Mouse (Mus musculus): ENCODE results near the gene Samd13. TPM values are rescaled to one million over a fixed set of nuclear protein-coding genes. Genes with fewer than 3 reads are reported as not detected.

Samd13 gene
- polyA plus RNA-seq, 1 experiment from 2014 or later, result 0.47 TPM

GRCm38 (mm10) chr3:146617946-146618345 lies 67.4 kb downstream of the Samd13 start:
- Histone ChIP-seq H3K27me3 (replicated peaks; ENCODE audit: control insufficient read depth, insufficient read depth, low read length) (no peaks in the 10 kb centered on the region), H3K9me3 (ENCODE audit: control insufficient read depth, low read length) (no peaks in the 10 kb centered on the region), H3K27ac (ENCODE audit: low read depth, low read length) (no peak overlapping the region), H3K4me1 (replicated peaks; ENCODE audit: control insufficient read depth, insufficient read depth, low read length) (no peaks in the 10 kb centered on the region), H3K9ac (ENCODE audit: low read depth, low read length) (no peak overlapping the region), H3K4me3 (ENCODE audit: low read depth, low read length) (no peak overlapping the region), H3K36me3 (ENCODE audit: control insufficient read depth, insufficient read depth, low read length) (no peaks in the 10 kb centered on the region), H3K4me2 (no peak overlapping the region)
- DNase-seq (ENCODE audit: low spot score), result no peak
- ATAC-seq (replicated peaks; ENCODE audit: low FRiP score), result peak; percentile 60; the same call in 1 of the 2 replicates

- H3K4me1 ChIP-seq (replicated peaks; ENCODE audit: control insufficient read depth, insufficient read depth, low read length), result no peaks in the 10 kb centered on the region
- H3K36me3 ChIP-seq (ENCODE audit: control insufficient read depth, insufficient read depth, low read length), result no peaks in the 10 kb centered on the region
- WGBS, result 70% methylated on average over 5 of the region's 5 CpGs
- H3K27me3 ChIP-seq (replicated peaks; ENCODE audit: control insufficient read depth, insufficient read depth, low read length), result no peaks in the 10 kb centered on the region
- no peak overlapping the region for H3K4me3 ChIP-seq (ENCODE audit: low read depth, low read length)
- H3K27ac ChIP-seq (ENCODE audit: low read depth, low read length), result no peak overlapping the region
- H3K9ac ChIP-seq (ENCODE audit: low read depth, low read length), result no peak overlapping the region
- ATAC-seq (replicated peaks; ENCODE audit: low FRiP score), result no peak
- H3K9me3 ChIP-seq (ENCODE audit: control insufficient read depth, low read length), result no peaks in the 10 kb centered on the region
- DNase-seq (ENCODE audit: low spot score), result no peak
- no peak overlapping the region for H3K4me2 ChIP-seq
Observed at GRCm38 (mm10) chr3:146616533-146617283, 68.7 kb downstream of the Samd13 start.

GRCm38 (mm10) chr3:146615496-146615895 lies 69.9 kb downstream of the Samd13 start, which contains the start of gene Dnase2b:
Gene Dnase2b (minus strand): TSS chr3:146615596.
- Histone ChIP-seq H3K4me3 (ENCODE audit: low read depth, low read length) (no peak within 1 kb of the TSS), H3K4me1 (replicated peaks; ENCODE audit: control insufficient read depth, insufficient read depth, low read length) (no peaks in the 10 kb centered on the region)

GRCm38 (mm10) chr3:146611821-146612220 lies 73.6 kb downstream of the Samd13 start:
- no peak for ATAC-seq (replicated peaks; ENCODE audit: low FRiP score)
- DNase-seq (ENCODE audit: low spot score), result no peak
- WGBS, result 71% methylated on average over 4 of the region's 4 CpGs

More at GRCm38 (mm10) chr3:146615496-146615895, 69.9 kb downstream of the Samd13 start, which contains the start of gene Dnase2b:
- no peak for DNase-seq (ENCODE audit: low spot score)
- H3K27ac ChIP-seq (ENCODE audit: low read depth, low read length), result no peak within 1 kb of the TSS
- no peak for ATAC-seq (replicated peaks; ENCODE audit: low FRiP score)
- no peak within 1 kb of the TSS for H3K4me2 ChIP-seq
- no peaks in the 10 kb centered on the region for H3K36me3 ChIP-seq (ENCODE audit: control insufficient read depth, insufficient read depth, low read length)
- no peaks in the 10 kb centered on the region for H3K9me3 ChIP-seq (ENCODE audit: control insufficient read depth, low read length)
- H3K27me3 ChIP-seq (replicated peaks; ENCODE audit: control insufficient read depth, insufficient read depth, low read length), result no peaks in the 10 kb centered on the region
- WGBS, result 62% methylated on average over 4 of the region's 4 CpGs
- H3K9ac ChIP-seq (ENCODE audit: low read depth, low read length), result no peak within 1 kb of the TSS

GRCm38 (mm10) chr3:146611261-146611660 lies 74.1 kb downstream of the Samd13 start:
- H3K9me3 ChIP-seq (ENCODE audit: control insufficient read depth, low read length), result no peaks in the 10 kb centered on the region
- H3K4me2 ChIP-seq, result no peak overlapping the region
- no peak overlapping the region for H3K27ac ChIP-seq (ENCODE audit: low read depth, low read length)
- no peaks in the 10 kb centered on the region for H3K36me3 ChIP-seq (ENCODE audit: control insufficient read depth, insufficient read depth, low read length)
- H3K4me3 ChIP-seq (ENCODE audit: low read depth, low read length), result no peak overlapping the region
- WGBS, result 82% methylated on average over 4 of the region's 4 CpGs
- no peak overlapping the region for H3K9ac ChIP-seq (ENCODE audit: low read depth, low read length)
- H3K4me1 ChIP-seq (replicated peaks; ENCODE audit: control insufficient read depth, insufficient read depth, low read length), result no peaks in the 10 kb centered on the region
- DNase-seq (ENCODE audit: low spot score) (no peak), ATAC-seq (replicated peaks; ENCODE audit: low FRiP score) (no peak)
- H3K27me3 ChIP-seq (replicated peaks; ENCODE audit: control insufficient read depth, insufficient read depth, low read length), result no peaks in the 10 kb centered on the region

More at GRCm38 (mm10) chr3:146611821-146612220, 73.6 kb downstream of the Samd13 start:
- Histone ChIP-seq H3K4me2 (no peak overlapping the region), H3K9me3 (ENCODE audit: control insufficient read depth, low read length) (no peaks in the 10 kb centered on the region), H3K4me3 (ENCODE audit: low read depth, low read length) (no peak overlapping the region), H3K36me3 (ENCODE audit: control insufficient read depth, insufficient read depth, low read length) (no peaks in the 10 kb centered on the region), H3K9ac (ENCODE audit: low read depth, low read length) (no peak overlapping the region), H3K4me1 (replicated peaks; ENCODE audit: control insufficient read depth, insufficient read depth, low read length) (no peaks in the 10 kb centered on the region), H3K27ac (ENCODE audit: low read depth, low read length) (no peak overlapping the region), H3K27me3 (replicated peaks; ENCODE audit: control insufficient read depth, insufficient read depth, low read length) (no peaks in the 10 kb centered on the region)

GRCm38 (mm10) chr3:146610322-146610721 lies 75.1 kb downstream of the Samd13 start:
- Histone ChIP-seq H3K27ac (ENCODE audit: low read depth, low read length) (no peak overlapping the region), H3K4me2 (no peak overlapping the region), H3K4me3 (ENCODE audit: low read depth, low read length) (no peak overlapping the region), H3K27me3 (replicated peaks; ENCODE audit: control insufficient read depth, insufficient read depth, low read length) (no peaks in the 10 kb centered on the region), H3K4me1 (replicated peaks; ENCODE audit: control insufficient read depth, insufficient read depth, low read length) (no peaks in the 10 kb centered on the region), H3K9ac (ENCODE audit: low read depth, low read length) (no peak overlapping the region), H3K36me3 (ENCODE audit: control insufficient read depth, insufficient read depth, low read length) (no peaks in the 10 kb centered on the region), H3K9me3 (ENCODE audit: control insufficient read depth, low read length) (no peaks in the 10 kb centered on the region)
- ATAC-seq (replicated peaks; ENCODE audit: low FRiP score) (no peak), DNase-seq (ENCODE audit: low spot score) (no peak)
- 80% methylated on average over 10 of the region's 10 CpGs for whole genome bisulfite sequencing

- no peaks in the 10 kb centered on the region for H3K9me3 ChIP-seq (ENCODE audit: control insufficient read depth, low read length)
- H3K4me3 ChIP-seq (ENCODE audit: low read depth, low read length), result no peak overlapping the region
- WGBS, result 41% methylated on average over 1 of the region's 1 CpGs
- H3K36me3 ChIP-seq (ENCODE audit: control insufficient read depth, insufficient read depth, low read length), result no peaks in the 10 kb centered on the region
- no peaks in the 10 kb centered on the region for H3K27me3 ChIP-seq (replicated peaks; ENCODE audit: control insufficient read depth, insufficient read depth, low read length)
- H3K4me2 ChIP-seq, result no peak overlapping the region
- ATAC-seq (replicated peaks; ENCODE audit: low FRiP score), result no peak
- H3K27ac ChIP-seq (ENCODE audit: low read depth, low read length), result no peak overlapping the region
- no peaks in the 10 kb centered on the region; the same call in 1 of the 2 replicates for H3K4me1 ChIP-seq (replicated peaks; ENCODE audit: control insufficient read depth, insufficient read depth, low read length)
- DNase-seq (ENCODE audit: low spot score), result no peak
- H3K9ac ChIP-seq (ENCODE audit: low read depth, low read length), result no peak overlapping the region
Observed at GRCm38 (mm10) chr3:146607368-146607767, 78.0 kb downstream of the Samd13 start.

- ATAC-seq (replicated peaks; ENCODE audit: low FRiP score) (no peak), DNase-seq (ENCODE audit: low spot score) (no peak)
- no peaks in the 10 kb centered on the region for H3K9me3 ChIP-seq (ENCODE audit: control insufficient read depth, low read length)
- H3K4me3 ChIP-seq (ENCODE audit: low read depth, low read length), result no peak overlapping the region
- no peaks in the 10 kb centered on the region for H3K27me3 ChIP-seq (replicated peaks; ENCODE audit: control insufficient read depth, insufficient read depth, low read length)
- H3K36me3 ChIP-seq (ENCODE audit: control insufficient read depth, insufficient read depth, low read length), result no peaks in the 10 kb centered on the region
- H3K4me2 ChIP-seq, result no peak overlapping the region
- H3K27ac ChIP-seq (ENCODE audit: low read depth, low read length), result no peak overlapping the region
- no peak overlapping the region for H3K9ac ChIP-seq (ENCODE audit: low read depth, low read length)
- WGBS, result 70% methylated on average over 9 of the region's 9 CpGs
- peaks cover 7% of the 10 kb centered on the region for H3K4me1 ChIP-seq (replicated peaks; ENCODE audit: control insufficient read depth, insufficient read depth, low read length)
Observed at GRCm38 (mm10) chr3:146604647-146605046, 80.7 kb downstream of the Samd13 start.

- Histone ChIP-seq H3K36me3 (ENCODE audit: control insufficient read depth, insufficient read depth, low read length) (no peaks in the 10 kb centered on the region), H3K4me2 (no peak overlapping the region), H3K4me1 (replicated peaks; ENCODE audit: control insufficient read depth, insufficient read depth, low read length) (peaks cover 7% of the 10 kb centered on the region), H3K9ac (ENCODE audit: low read depth, low read length) (no peak overlapping the region), H3K27me3 (replicated peaks; ENCODE audit: control insufficient read depth, insufficient read depth, low read length) (no peaks in the 10 kb centered on the region), H3K4me3 (ENCODE audit: low read depth, low read length) (no peak overlapping the region), H3K27ac (ENCODE audit: low read depth, low read length) (no peak overlapping the region), H3K9me3 (ENCODE audit: control insufficient read depth, low read length) (no peaks in the 10 kb centered on the region)
- 90% methylated on average over 3 of the region's 3 CpGs for WGBS
- DNase-seq (ENCODE audit: low spot score) (no peak), ATAC-seq (replicated peaks; ENCODE audit: low FRiP score) (no peak)
Observed at GRCm38 (mm10) chr3:146602531-146602930, 82.9 kb downstream of the Samd13 start.
